8 mouse cellular contexts compared by ENCODE assay signal in the genomic region with DNA sequence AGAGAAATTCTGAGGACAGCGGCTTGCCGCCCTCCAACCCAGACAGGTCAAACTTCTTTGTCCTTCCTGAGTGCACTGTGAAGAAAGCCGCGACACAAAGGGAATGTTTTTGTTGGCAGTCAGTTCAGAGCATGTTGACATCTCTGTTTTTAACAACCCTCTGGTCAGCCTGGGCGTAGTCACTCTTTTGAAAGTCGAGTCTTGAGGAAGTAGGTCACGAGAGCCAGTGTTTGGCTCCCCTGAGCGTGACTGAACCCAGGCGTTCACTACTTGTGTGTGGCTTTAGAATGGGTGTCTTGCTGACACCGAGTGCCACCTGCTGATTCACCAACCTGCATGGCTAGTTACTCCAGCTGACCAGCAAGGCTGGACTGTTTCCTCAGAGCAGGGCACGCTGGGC. TPM values are rescaled to one million over a fixed set of nuclear protein-coding genes. Genes with fewer than 3 reads are reported as not detected.
DNase-seq lines count a peak whose midpoint lies in the region; ATAC-seq and TF ChIP-seq lines count a peak whose summit lies in the region.

No protein-coding gene starts in this region.

- no peaks in the 10 kb centered on the region for H3K36me3 ChIP-seq in embryonic facial prominence, embryonic 14.5 days (ENCODE audit: control insufficient read depth, insufficient read depth, low read length)
- H3K36me3 ChIP-seq in embryonic facial prominence, embryonic 10.5 days (replicated peaks), result no peaks in the 10 kb centered on the region
- H3K36me3 ChIP-seq in kidney, embryonic 15.5 days, result no peaks in the 10 kb centered on the region
- no peaks in the 10 kb centered on the region for H3K36me3 ChIP-seq in midbrain, embryonic 14.5 days (ENCODE audit: control insufficient read depth, insufficient read depth, low read length)
- no peaks in the 10 kb centered on the region for H3K36me3 ChIP-seq in midbrain, postnatal 0 days (ENCODE audit: insufficient read depth, low read length)
- H3K36me3 ChIP-seq in forebrain, embryonic 16.5 days (ENCODE audit: control insufficient read depth, insufficient read depth), result no peaks in the 10 kb centered on the region

- no peak overlapping the region for H3K4me3 ChIP-seq in embryonic facial prominence, embryonic 14.5 days (ENCODE audit: low read depth, low read length)
- H3K4me3 ChIP-seq in embryonic facial prominence, embryonic 10.5 days, result no peak overlapping the region
- no peak overlapping the region for H3K4me3 ChIP-seq in kidney, embryonic 15.5 days (replicated peaks)
- no peak overlapping the region for H3K4me3 ChIP-seq in midbrain, embryonic 14.5 days (replicated peaks; ENCODE audit: low read depth, low read length)
- no peak overlapping the region for H3K4me3 ChIP-seq in midbrain, postnatal 0 days (ENCODE audit: low read depth, low read length)
- no peak overlapping the region for H3K4me3 ChIP-seq in forebrain, embryonic 16.5 days (replicated peaks; ENCODE audit: low read length)

- WGBS in embryonic facial prominence, embryonic 14.5 days, result 46% methylated on average over 11 of the region's 11 CpGs
- WGBS in embryonic facial prominence, embryonic 10.5 days, result 42% methylated on average over 11 of the region's 11 CpGs
- 25% methylated on average over 11 of the region's 11 CpGs for whole genome bisulfite sequencing in kidney, embryonic 15.5 days
- 30% methylated on average over 11 of the region's 11 CpGs for WGBS in midbrain, embryonic 14.5 days
- WGBS in midbrain, postnatal 0 days, result 36% methylated on average over 11 of the region's 11 CpGs
- 47% methylated on average over 11 of the region's 11 CpGs for WGBS in forebrain, embryonic 16.5 days

- H3K4me1 ChIP-seq in embryonic facial prominence, embryonic 14.5 days (ENCODE audit: control insufficient read depth, insufficient read depth, low read length), result no peaks in the 10 kb centered on the region
- H3K4me1 ChIP-seq in embryonic facial prominence, embryonic 10.5 days, result peaks cover 10% of the 10 kb centered on the region
- peaks cover 11% of the 10 kb centered on the region for H3K4me1 ChIP-seq in kidney, embryonic 15.5 days
- H3K4me1 ChIP-seq in midbrain, embryonic 14.5 days (ENCODE audit: control insufficient read depth, insufficient read depth, low read length), result no peaks in the 10 kb centered on the region
- no peaks in the 10 kb centered on the region for H3K4me1 ChIP-seq in midbrain, postnatal 0 days (ENCODE audit: insufficient read depth, low read length)
- no peaks in the 10 kb centered on the region for H3K4me1 ChIP-seq in forebrain, embryonic 16.5 days (replicated peaks; ENCODE audit: control insufficient read depth, insufficient read depth, low read length)

- H3K27me3 ChIP-seq in embryonic facial prominence, embryonic 14.5 days (replicated peaks; ENCODE audit: control insufficient read depth, insufficient read depth, low read length), result peaks cover 3% of the 10 kb centered on the region; the same call in 1 of the 2 replicates
- peaks cover 22% of the 10 kb centered on the region; the same call in 1 of the 2 replicates for H3K27me3 ChIP-seq in embryonic facial prominence, embryonic 10.5 days (replicated peaks; ENCODE audit: low read depth, poor library complexity, severe bottlenecking)
- peaks cover 5% of the 10 kb centered on the region; the same call in 1 of the 2 replicates for H3K27me3 ChIP-seq in kidney, embryonic 15.5 days
- no peaks in the 10 kb centered on the region for H3K27me3 ChIP-seq in midbrain, embryonic 14.5 days (ENCODE audit: control insufficient read depth, insufficient read depth, low read length)
- no peaks in the 10 kb centered on the region for H3K27me3 ChIP-seq in midbrain, postnatal 0 days (ENCODE audit: insufficient read depth, low read length)
- H3K27me3 ChIP-seq in forebrain, embryonic 16.5 days (replicated peaks; ENCODE audit: control insufficient read depth, insufficient read depth, low read length), result no peaks in the 10 kb centered on the region

- no peak overlapping the region for H3K9ac ChIP-seq in embryonic facial prominence, embryonic 14.5 days (ENCODE audit: low read depth, low read length)
- H3K9ac ChIP-seq in kidney, embryonic 15.5 days, result no peak overlapping the region
- no peak overlapping the region for H3K9ac ChIP-seq in midbrain, embryonic 14.5 days (replicated peaks; ENCODE audit: low read length)
- H3K9ac ChIP-seq in midbrain, postnatal 0 days (replicated peaks; ENCODE audit: low read length, poor library complexity, severe bottlenecking), result no peak overlapping the region
- H3K9ac ChIP-seq in forebrain, embryonic 16.5 days (replicated peaks; ENCODE audit: low read depth, low read length), result no peak overlapping the region

- TF ChIP-seq CTCF in midbrain, postnatal 0 days (IDR thresholded peaks at IDR 0.05), result no peak

- H3K27ac ChIP-seq in embryonic facial prominence, embryonic 14.5 days (replicated peaks; ENCODE audit: low read depth, low read length), result no peak overlapping the region
- no peak overlapping the region for H3K27ac ChIP-seq in embryonic facial prominence, embryonic 10.5 days (replicated peaks)
- no peak overlapping the region for H3K27ac ChIP-seq in kidney, embryonic 15.5 days
- no peak overlapping the region for H3K27ac ChIP-seq in midbrain, embryonic 14.5 days (replicated peaks; ENCODE audit: low read depth, low read length)
- no peak overlapping the region for H3K27ac ChIP-seq in midbrain, postnatal 0 days (ENCODE audit: low read depth, low read length)
- H3K27ac ChIP-seq in forebrain, embryonic 16.5 days (ENCODE audit: low read length), result no peak overlapping the region

- H3K9me3 ChIP-seq in embryonic facial prominence, embryonic 14.5 days (ENCODE audit: control insufficient read depth, low read length), result no peaks in the 10 kb centered on the region
- no peaks in the 10 kb centered on the region for H3K9me3 ChIP-seq in embryonic facial prominence, embryonic 10.5 days
- H3K9me3 ChIP-seq in kidney, embryonic 15.5 days (replicated peaks), result no peaks in the 10 kb centered on the region
- H3K9me3 ChIP-seq in midbrain, embryonic 14.5 days (ENCODE audit: control insufficient read depth, low read length), result no peaks in the 10 kb centered on the region
- H3K9me3 ChIP-seq in midbrain, postnatal 0 days (ENCODE audit: low read length), result no peaks in the 10 kb centered on the region
- H3K9me3 ChIP-seq in forebrain, embryonic 16.5 days (ENCODE audit: control insufficient read depth, low read length), result no peaks in the 10 kb centered on the region

- DNase-seq in embryonic facial prominence, embryonic 14.5 days (ENCODE audit: low spot score), result peak; percentile 31
- DNase-seq in embryonic facial prominence, embryonic 10.5 days (ENCODE audit: low spot score), result no peak
- peak; percentile 83 for DNase-seq in fat pad, adult 2 months (ENCODE audit: extremely low read depth, low read depth, low spot score)
- no peak for DNase-seq in midbrain, embryonic 14.5 days
- DNase-seq in midbrain, postnatal 0 days (ENCODE audit: low spot score), result no peak

- no peak for ATAC-seq in embryonic facial prominence, embryonic 14.5 days (ENCODE audit: low read depth)
- 0 out of 2 replicates have a peak, but pooled peaks have one; percentile 54 for ATAC-seq in kidney, embryonic 15.5 days (replicated peaks; ENCODE audit: low FRiP score)
- peak; percentile 66 for ATAC-seq in megakaryocyte progenitor cell, adult 5-6 weeks (replicated peaks; ENCODE audit: poor library complexity)
- ATAC-seq in midbrain, embryonic 14.5 days (ENCODE audit: low FRiP score, low TSS enrichment), result no peak
- no peak for ATAC-seq in midbrain, postnatal 0 days (ENCODE audit: low FRiP score)
- ATAC-seq in forebrain, embryonic 16.5 days, result no peak

- no peak overlapping the region for H3K4me2 ChIP-seq in embryonic facial prominence, embryonic 14.5 days (ENCODE audit: low read depth, low read length)
- H3K4me2 ChIP-seq in kidney, embryonic 15.5 days, result 0 out of 2 replicates have a peak overlapping the region, but pooled peaks have one; percentile 12
- no peak overlapping the region for H3K4me2 ChIP-seq in midbrain, embryonic 14.5 days (ENCODE audit: low read length)
- no peak overlapping the region for H3K4me2 ChIP-seq in midbrain, postnatal 0 days (ENCODE audit: low read depth, low read length, poor library complexity, severe bottlenecking)
- H3K4me2 ChIP-seq in forebrain, embryonic 16.5 days (ENCODE audit: low read length), result no peak overlapping the region

RNA-seq across cellular contexts. Expression of a gene that starts 18.4 kb away (rescaled TPM):
- 19.0 and 21.7 TPM in 2 replicates for polyA plus RNA-seq in embryonic facial prominence, embryonic 14.5 days (2014; fragmentation: Nextera tagmentation; extraction: Ambion mirVana)
- polyA plus RNA-seq in embryonic facial prominence, embryonic 10.5 days (2016; fragmentation: Nextera tagmentation; extraction: Ambion mirVana), result 41.7 and 43.9 TPM in 2 replicates
- 24.8 and 25.5 TPM in 2 replicates for polyA plus RNA-seq in kidney, embryonic 15.5 days (2015; fragmentation: Nextera tagmentation; extraction: Ambion mirVana)
- total RNA-seq in megakaryocyte progenitor cell, adult 5-6 weeks (2015), result 10.0 and 10.4 TPM in 2 replicates
- 12.7 and 13.3 TPM in 2 replicates for total RNA-seq in megakaryocyte progenitor cell, adult 5-6 weeks (2017)
- 17.1 and 23.6 TPM in 2 replicates for polyA plus RNA-seq in midbrain, embryonic 14.5 days (2014; fragmentation: Nextera tagmentation; extraction: Ambion mirVana)
- 23.8 and 25.6 TPM in 2 replicates for total RNA-seq in midbrain, postnatal 0 days (2014; rRNA removed)
- 21.1 and 21.5 TPM in 2 replicates for polyA plus RNA-seq in midbrain, postnatal 0 days (2015; fragmentation: Nextera tagmentation; extraction: Ambion mirVana)
- 20.3 and 21.8 TPM in 2 replicates for polyA plus RNA-seq in forebrain, embryonic 16.5 days (2015; fragmentation: Nextera tagmentation; extraction: Ambion mirVana)

Comparison
In these comparisons a context has a peak if more than half of its experiments do, and no peak if none do; other contexts are left out.
1. DNase-seq: peak in embryonic facial prominence, embryonic 14.5 days (single experiment) and fat pad, adult 2 months (single experiment); none in embryonic facial prominence, embryonic 10.5 days (single experiment), midbrain, embryonic 14.5 days (single experiment) and midbrain, postnatal 0 days (single experiment).
2. ATAC-seq: peak in kidney, embryonic 15.5 days (single experiment) and megakaryocyte progenitor cell, adult 5-6 weeks (single experiment); none in embryonic facial prominence, embryonic 14.5 days (single experiment), midbrain, embryonic 14.5 days (single experiment), midbrain, postnatal 0 days (single experiment) and forebrain, embryonic 16.5 days (single experiment).